11 mouse cellular contexts compared by ENCODE assay signal in the genomic region with DNA sequence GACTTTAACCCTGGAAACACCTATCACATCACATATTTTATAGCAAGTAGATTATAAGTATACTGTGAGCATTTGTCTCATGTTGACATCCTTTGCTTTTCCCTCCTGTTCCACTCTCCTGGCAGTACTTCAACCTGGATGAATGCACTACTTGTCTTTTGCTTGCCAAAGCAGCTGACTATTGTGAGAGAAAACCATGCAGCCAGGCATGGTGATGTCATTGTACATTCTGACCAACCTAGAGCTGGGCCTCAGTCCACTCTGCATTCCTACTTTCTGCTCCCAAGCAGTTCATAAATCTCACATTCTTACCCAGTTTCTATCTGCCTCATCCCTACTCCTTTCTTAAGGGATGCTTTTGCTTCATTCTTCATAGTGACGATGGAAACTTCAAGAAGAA.
DNase-seq lines count a peak whose midpoint lies in the region; ATAC-seq lines count a peak whose summit lies in the region.
"Had no signal": no experiment of that assay in that cellular context is flagged by ENCODE, and none has a peak within 500 bp of the region (broad histone marks: within the 10 kb centered on the region; RNA-seq: fewer than 3 reads in every experiment).

No protein-coding gene starts in this region.

- no peaks in the 10 kb centered on the region for H3K36me3 ChIP-seq in hindbrain, embryonic 15.5 days
- no peaks in the 10 kb centered on the region for H3K36me3 ChIP-seq in hindbrain, embryonic 10.5 days
- no peaks in the 10 kb centered on the region for H3K36me3 ChIP-seq in heart, embryonic 14.5 days (ENCODE audit: control insufficient read depth, insufficient read depth, low read length)

- no peak for DNase-seq in hindbrain, embryonic 10.5 days (ENCODE audit: low spot score)
- DNase-seq in 3T3-L1 (ENCODE audit: low read depth, low spot score) (peak; percentile 84), adipocyte (ENCODE audit: low spot score) (peak; percentile 74)
- DNase-seq in retina, postnatal 1 day = no peak
- no peak for DNase-seq in kidney, adult 11 months
- DNase-seq: adrenal gland, postnatal 36 days; liver, postnatal 0 days; thymus, postnatal 4 days had no signal

- H3K9ac ChIP-seq in hindbrain, embryonic 15.5 days = no peak overlapping the region
- no peak overlapping the region for H3K9ac ChIP-seq in heart, embryonic 14.5 days (ENCODE audit: low read length)
- H3K9ac ChIP-seq: liver, postnatal 0 days had no signal

- peak; percentile 45; the same call in 1 of the 2 replicates for ATAC-seq in hindbrain, embryonic 15.5 days (ENCODE audit: low FRiP score, low read depth)
- no peak for ATAC-seq in heart, embryonic 14.5 days (ENCODE audit: insufficient number of reproducible peaks, insufficient read depth, low FRiP score, low read depth)
- ATAC-seq: liver, postnatal 0 days had no signal

- H3K4me1 ChIP-seq in hindbrain, embryonic 15.5 days (replicated peaks) = peaks cover 6% of the 10 kb centered on the region; the same call in 1 of the 2 replicates
- H3K4me1 ChIP-seq in hindbrain, embryonic 10.5 days (replicated peaks) = no peaks in the 10 kb centered on the region
- H3K4me1 ChIP-seq in heart, embryonic 14.5 days (ENCODE audit: control insufficient read depth in 2 of 2, insufficient read depth in 2 of 2, low read length in 2 of 2) = peaks cover 6 to 25% of the 10 kb centered on the region in 2 experiments

- WGBS in hindbrain, embryonic 15.5 days = 87% methylated on average over 1 of the region's 1 CpGs
- 93% methylated on average over 1 of the region's 1 CpGs for WGBS in hindbrain, embryonic 10.5 days
- 81% methylated on average over 1 of the region's 1 CpGs for WGBS in heart, embryonic 14.5 days

- H3K27ac ChIP-seq in hindbrain, embryonic 15.5 days (replicated peaks) = no peak overlapping the region
- H3K27ac ChIP-seq in hindbrain, embryonic 10.5 days = no peak overlapping the region
- H3K27ac ChIP-seq in heart, embryonic 14.5 days (replicated peaks in 1 of 2; ENCODE audit: control insufficient read depth in 1 of 2, insufficient read depth in 1 of 2, low read depth in 2 of 2, low read length in 2 of 2) = peak overlapping the region; percentile 22 to 40
- H3K27ac ChIP-seq: left cerebral cortex, adult 2 months had no signal

- H3K4me3 ChIP-seq in hindbrain, embryonic 15.5 days = no peak overlapping the region
- no peak overlapping the region for H3K4me3 ChIP-seq in hindbrain, embryonic 10.5 days
- H3K4me3 ChIP-seq in heart, embryonic 14.5 days (ENCODE audit: control insufficient read depth in 1 of 2, insufficient read depth in 1 of 2, low read depth in 1 of 2, low read length in 2 of 2) = no peak overlapping the region
- H3K4me3 ChIP-seq: left cerebral cortex, adult 2 months had no signal

- no peak overlapping the region for H3K4me2 ChIP-seq in hindbrain, embryonic 15.5 days
- no peak overlapping the region for H3K4me2 ChIP-seq in heart, embryonic 14.5 days (ENCODE audit: low read length)

- no peaks in the 10 kb centered on the region for H3K27me3 ChIP-seq in hindbrain, embryonic 15.5 days
- H3K27me3 ChIP-seq in hindbrain, embryonic 10.5 days (ENCODE audit: insufficient read depth, poor library complexity, severe bottlenecking) = no peaks in the 10 kb centered on the region
- no peaks in the 10 kb centered on the region for H3K27me3 ChIP-seq in heart, embryonic 14.5 days (ENCODE audit: control insufficient read depth, insufficient read depth, low read length)

- H3K9me3 ChIP-seq in hindbrain, embryonic 15.5 days = no peaks in the 10 kb centered on the region
- H3K9me3 ChIP-seq in hindbrain, embryonic 10.5 days = no peaks in the 10 kb centered on the region
- H3K9me3 ChIP-seq in heart, embryonic 14.5 days (ENCODE audit: control insufficient read depth, low read length) = no peaks in the 10 kb centered on the region

Comparison
In these comparisons a context has a peak if more than half of its experiments do, and no peak if none do; other contexts are left out.
1. H3K27ac ChIP-seq: peak in heart, embryonic 14.5 days (2 of 2); none in hindbrain, embryonic 15.5 days (single experiment) and hindbrain, embryonic 10.5 days (single experiment).
2. DNase-seq: peak in 3T3-L1 (single experiment) and adipocyte (single experiment); none in hindbrain, embryonic 10.5 days (single experiment), retina, postnatal 1 day (single experiment) and kidney, adult 11 months (single experiment).